Mouse (Mus musculus): ENCODE data around the gene Ercc4. TPM values are rescaled to one million over a fixed set of nuclear protein-coding genes. Genes with fewer than 3 reads are reported as not detected.

Gene Ercc4
- total and polyA plus RNA-seq, 2 experiments from 2014 or later = 12.7 to 14.1 TPM

- TF ChIP-seq CTCF (IDR thresholded peaks at IDR 0.05; ENCODE audit: low read depth) = no peak
- 90% methylated on average over 3 of the region's 3 CpGs for WGBS
- Histone ChIP-seq H3K27ac (no peak overlapping the region), H3K4me2 (ENCODE audit: low read depth, low read length) (no peak overlapping the region), H3K27me3 (ENCODE audit: insufficient read depth, low read length) (no peaks in the 10 kb centered on the region), H3K4me1 (ENCODE audit: insufficient read depth, low read length) (no peaks in the 10 kb centered on the region), H3K9ac (replicated peaks; ENCODE audit: low read length) (no peak overlapping the region), H3K36me3 (ENCODE audit: insufficient read depth, low read length) (peaks cover 29% of the 10 kb centered on the region), H3K9me3 (ENCODE audit: low read length) (no peaks in the 10 kb centered on the region), H3K4me3 (ENCODE audit: low read length) (no peak overlapping the region)
- ATAC-seq (no peak), DNase-seq (ENCODE audit: low spot score) (no peak)
These were observed 10.3 kb downstream of the Ercc4 start for GRCm38 (mm10) chr16:13119641-13120350.

- 91% methylated on average over 8 of the region's 8 CpGs for WGBS
- Histone ChIP-seq H3K4me3 (ENCODE audit: low read length) (no peak overlapping the region), H3K36me3 (ENCODE audit: insufficient read depth, low read length) (peaks cover 62% of the 10 kb centered on the region), H3K9ac (replicated peaks; ENCODE audit: low read length) (no peak overlapping the region), H3K27me3 (ENCODE audit: insufficient read depth, low read length) (no peaks in the 10 kb centered on the region), H3K27ac (no peak overlapping the region), H3K4me1 (ENCODE audit: insufficient read depth, low read length) (no peaks in the 10 kb centered on the region), H3K9me3 (ENCODE audit: low read length) (no peaks in the 10 kb centered on the region), H3K4me2 (ENCODE audit: low read depth, low read length) (no peak overlapping the region)
- no peak for ATAC-seq
- TF ChIP-seq CTCF (IDR thresholded peaks at IDR 0.05; ENCODE audit: low read depth) = no peak
- no peak for DNase-seq (ENCODE audit: low spot score)
These were observed 15.9 kb downstream of the Ercc4 start for GRCm38 (mm10) chr16:13125357-13125756.

DNA sequence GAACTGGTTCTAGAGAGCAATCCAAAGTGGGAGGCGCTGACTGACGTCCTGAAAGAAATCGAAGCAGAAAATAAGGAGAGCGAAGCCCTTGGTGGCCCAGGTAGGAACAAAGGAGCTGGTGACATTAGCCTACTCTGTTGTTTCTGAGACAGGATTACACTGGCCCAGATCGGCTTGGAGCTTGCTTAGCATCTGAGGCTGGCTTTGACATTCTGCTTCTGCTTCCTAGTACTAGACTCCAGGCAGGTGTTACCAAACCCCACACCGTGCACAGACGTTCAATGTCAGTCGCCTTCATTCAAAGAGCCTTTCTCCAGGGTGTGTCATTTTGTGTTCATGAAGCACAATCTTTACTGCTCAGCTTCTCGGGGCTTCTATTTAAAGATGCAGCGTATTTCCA, 18.1 kb downstream of the Ercc4 start:
- H3K4me1 ChIP-seq (ENCODE audit: insufficient read depth, low read length) = no peaks in the 10 kb centered on the region
- H3K36me3 ChIP-seq (ENCODE audit: insufficient read depth, low read length) = peaks cover 64% of the 10 kb centered on the region
- DNase-seq (ENCODE audit: low spot score) (no peak), ATAC-seq (no peak)
- H3K27me3 ChIP-seq (ENCODE audit: insufficient read depth, low read length) = no peaks in the 10 kb centered on the region
- H3K9ac ChIP-seq (replicated peaks; ENCODE audit: low read length) = no peak overlapping the region
- TF ChIP-seq CTCF (IDR thresholded peaks at IDR 0.05; ENCODE audit: low read depth) = no peak
- H3K27ac ChIP-seq = no peak overlapping the region
- H3K4me3 ChIP-seq (ENCODE audit: low read length) = no peak overlapping the region
- no peak overlapping the region for H3K4me2 ChIP-seq (ENCODE audit: low read depth, low read length)
- WGBS = 95% methylated on average over 10 of the region's 10 CpGs
- H3K9me3 ChIP-seq (ENCODE audit: low read length) = no peaks in the 10 kb centered on the region

- no peak overlapping the region for H3K4me2 ChIP-seq (ENCODE audit: low read depth, low read length)
- DNase-seq (ENCODE audit: low spot score) = peak; percentile 20
- no peaks in the 10 kb centered on the region for H3K4me1 ChIP-seq (ENCODE audit: insufficient read depth, low read length)
- no peaks in the 10 kb centered on the region for H3K9me3 ChIP-seq (ENCODE audit: low read length)
- no peak overlapping the region for H3K27ac ChIP-seq
- H3K4me3 ChIP-seq (ENCODE audit: low read length) = no peak overlapping the region
- H3K36me3 ChIP-seq (ENCODE audit: insufficient read depth, low read length) = peaks cover 50% of the 10 kb centered on the region
- WGBS = 46% methylated on average over 14 of the region's 14 CpGs
- peak; percentile 75 for TF ChIP-seq CTCF (IDR thresholded peaks at IDR 0.05; ENCODE audit: low read depth)
- H3K27me3 ChIP-seq (ENCODE audit: insufficient read depth, low read length) = no peaks in the 10 kb centered on the region
- no peak for ATAC-seq
- H3K9ac ChIP-seq (replicated peaks; ENCODE audit: low read length) = no peak overlapping the region
These were observed 20.9 kb downstream of the Ercc4 start for GRCm38 (mm10) chr16:13130412-13130811.

DNA sequence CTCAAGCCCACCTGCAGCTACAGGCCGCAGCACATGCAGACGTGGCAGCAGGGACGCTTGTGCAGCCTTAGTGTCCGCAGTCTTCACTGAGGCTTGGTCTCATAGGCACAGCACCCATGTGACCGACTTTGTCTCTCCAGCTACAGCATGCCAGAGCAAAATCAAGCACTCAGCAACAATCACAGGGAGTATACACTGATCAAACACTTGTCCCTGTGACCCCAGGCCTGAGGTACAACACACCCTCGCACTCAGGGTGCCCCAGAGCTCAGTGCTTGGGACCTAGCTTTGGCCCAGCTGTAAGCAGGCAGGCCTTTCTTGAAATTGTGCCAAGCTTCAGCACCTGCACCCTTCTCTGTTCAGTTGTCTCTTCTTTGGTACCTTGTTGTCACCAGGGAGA, 31.7 kb downstream of the Ercc4 start:
- WGBS = 94% methylated on average over 6 of the region's 6 CpGs
- no peak for ATAC-seq
- Histone ChIP-seq H3K27ac (no peak overlapping the region), H3K9me3 (ENCODE audit: low read length) (no peaks in the 10 kb centered on the region), H3K9ac (replicated peaks; ENCODE audit: low read length) (no peak overlapping the region), H3K4me2 (ENCODE audit: low read depth, low read length) (no peak overlapping the region), H3K4me1 (ENCODE audit: insufficient read depth, low read length) (no peaks in the 10 kb centered on the region), H3K27me3 (ENCODE audit: insufficient read depth, low read length) (no peaks in the 10 kb centered on the region), H3K4me3 (ENCODE audit: low read length) (no peak overlapping the region), H3K36me3 (ENCODE audit: insufficient read depth, low read length) (0 out of 2 replicates have a peak, but pooled peaks cover 3% of the 10 kb centered on the region)
- no peak for TF ChIP-seq CTCF (IDR thresholded peaks at IDR 0.05; ENCODE audit: low read depth)
- no peak for DNase-seq (ENCODE audit: low spot score)

DNA sequence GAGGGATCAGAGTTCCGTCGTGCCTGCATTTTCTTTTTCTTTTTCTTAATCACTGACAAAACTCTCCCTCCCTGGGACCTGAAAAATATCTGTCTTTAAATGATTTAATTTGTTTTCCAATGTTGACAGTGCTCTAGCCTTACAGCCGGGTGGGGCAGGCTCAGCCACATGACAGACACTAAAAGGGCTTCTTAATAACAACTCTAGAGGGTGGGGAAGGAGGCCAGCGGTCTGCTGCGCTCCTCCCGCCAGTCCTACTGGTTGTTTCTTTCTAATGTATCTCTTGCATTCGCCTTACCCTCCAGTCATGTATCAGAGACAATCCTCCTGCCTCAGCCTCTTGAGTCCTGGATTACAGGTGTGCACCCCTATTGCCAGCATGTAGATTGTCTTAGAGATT, 34.4 kb downstream of the Ercc4 start:
- no peaks in the 10 kb centered on the region for H3K27me3 ChIP-seq (ENCODE audit: insufficient read depth, low read length)
- peaks cover 18% of the 10 kb centered on the region for H3K36me3 ChIP-seq (ENCODE audit: insufficient read depth, low read length)
- DNase-seq (ENCODE audit: low spot score) (no peak), ATAC-seq (no peak)
- H3K9me3 ChIP-seq (ENCODE audit: low read length) = no peaks in the 10 kb centered on the region
- H3K27ac ChIP-seq = no peak overlapping the region
- no peak overlapping the region for H3K4me2 ChIP-seq (ENCODE audit: low read depth, low read length)
- no peak overlapping the region for H3K9ac ChIP-seq (replicated peaks; ENCODE audit: low read length)
- no peak for TF ChIP-seq CTCF (IDR thresholded peaks at IDR 0.05; ENCODE audit: low read depth)
- no peaks in the 10 kb centered on the region for H3K4me1 ChIP-seq (ENCODE audit: insufficient read depth, low read length)
- WGBS = 95% methylated on average over 7 of the region's 7 CpGs
- H3K4me3 ChIP-seq (ENCODE audit: low read length) = no peak overlapping the region

- no peak overlapping the region for H3K4me3 ChIP-seq (ENCODE audit: low read length)
- TF ChIP-seq CTCF (IDR thresholded peaks at IDR 0.05; ENCODE audit: low read depth) = no peak
- peaks cover 26% of the 10 kb centered on the region for H3K36me3 ChIP-seq (ENCODE audit: insufficient read depth, low read length)
- no peak for DNase-seq (ENCODE audit: low spot score)
- ATAC-seq = no peak
- WGBS = 92% methylated on average over 10 of the region's 10 CpGs
- no peak overlapping the region for H3K27ac ChIP-seq
- no peak overlapping the region for H3K4me2 ChIP-seq (ENCODE audit: low read depth, low read length)
- H3K9ac ChIP-seq (replicated peaks; ENCODE audit: low read length) = no peak overlapping the region
- H3K4me1 ChIP-seq (ENCODE audit: insufficient read depth, low read length) = no peaks in the 10 kb centered on the region
- no peaks in the 10 kb centered on the region for H3K9me3 ChIP-seq (ENCODE audit: low read length)
- no peaks in the 10 kb centered on the region for H3K27me3 ChIP-seq (ENCODE audit: insufficient read depth, low read length)
These were observed 35.4 kb downstream of the Ercc4 start for GRCm38 (mm10) chr16:13144682-13145410.
